Mouse (Mus musculus): ENCODE measurements at regions not wholly inside any gene's neighbourhood (a gene's known extent, or its start where the extent isn't known, plus 50 kb on each side); places are given as distances from the start of the nearest gene placed in this dataset.

DNA sequence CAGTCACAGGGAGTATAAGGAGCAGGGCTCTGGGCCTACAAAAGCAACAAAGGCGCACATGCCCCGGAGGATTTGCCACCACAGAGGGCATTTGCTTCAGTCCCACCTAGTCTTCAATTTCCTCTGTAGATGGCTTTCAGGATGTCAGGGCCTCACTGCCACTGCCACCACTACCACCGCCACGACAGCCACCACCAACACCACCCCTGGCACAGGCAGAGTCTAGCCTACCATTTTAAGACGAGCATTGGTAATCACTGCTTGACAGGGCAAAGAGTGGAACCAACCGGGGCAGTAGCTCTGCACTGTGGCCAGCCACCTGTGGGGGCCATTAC, 132.3 kb upstream of the Zfp703 start:
- H3K9me3 ChIP-seq (replicated peaks; ENCODE audit: control insufficient read depth, low read length): no peaks in the 10 kb centered on the region
- H3K27me3 ChIP-seq (ENCODE audit: control insufficient read depth, insufficient read depth, low read length): peaks cover 2% of the 10 kb centered on the region; the same call in 1 of the 2 replicates
- H3K4me3 ChIP-seq (ENCODE audit: low read depth, low read length): no peak overlapping the region
- peaks cover 4% of the 10 kb centered on the region; the same call in 1 of the 2 replicates for H3K4me1 ChIP-seq (ENCODE audit: control insufficient read depth, insufficient read depth, low read length)
- no peak overlapping the region for H3K4me2 ChIP-seq
- WGBS (ENCODE audit: insufficient replicate concordance): 81% methylated on average over 6 of the region's 6 CpGs
- no peak overlapping the region for H3K27ac ChIP-seq (ENCODE audit: low read depth, low read length)
- ATAC-seq (replicated peaks; ENCODE audit: insufficient number of reproducible peaks, low FRiP score, low TSS enrichment): no peak
- no peaks in the 10 kb centered on the region for H3K36me3 ChIP-seq (ENCODE audit: control insufficient read depth, insufficient read depth, low read length)
- no peak overlapping the region for H3K9ac ChIP-seq (ENCODE audit: low read depth, low read length)

DNA sequence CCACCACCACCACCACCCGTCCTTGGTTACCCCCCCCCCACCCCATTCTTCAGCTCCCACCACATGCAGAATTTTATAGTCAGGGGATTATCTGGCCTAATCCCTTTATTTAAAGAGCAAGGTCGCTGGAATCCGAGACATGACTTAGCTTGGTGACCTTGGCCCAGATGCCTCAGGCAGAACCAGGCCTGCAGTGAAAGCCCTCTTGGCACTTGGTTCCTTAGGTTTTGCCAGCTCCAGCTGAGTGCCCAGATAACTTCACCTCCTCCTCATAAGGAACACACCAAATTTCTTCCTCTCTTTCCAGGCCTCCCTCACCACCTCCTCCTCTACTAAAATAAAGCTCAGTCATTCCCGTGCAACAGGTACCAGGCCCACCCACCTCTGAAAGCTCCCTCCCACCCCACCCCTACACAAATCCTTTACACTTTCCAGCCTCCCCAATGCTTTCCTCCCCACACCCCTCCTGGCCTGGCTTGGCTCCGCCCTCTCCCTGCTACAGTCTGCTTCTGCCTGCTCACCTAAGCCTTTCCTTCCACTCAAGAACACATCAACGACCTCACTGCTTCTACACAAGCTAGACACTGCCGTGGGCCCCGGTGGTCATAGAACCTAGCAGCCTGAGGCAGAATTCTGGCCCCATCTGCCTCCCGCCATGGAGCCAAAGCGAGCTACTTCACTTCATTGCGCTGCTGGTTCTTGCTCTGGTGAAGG, 131.5 kb upstream of the Zfp703 start:
- H3K4me3 ChIP-seq (ENCODE audit: low read depth, low read length): no peak overlapping the region
- H3K9ac ChIP-seq (ENCODE audit: low read depth, low read length): no peak overlapping the region
- no peak for ATAC-seq (replicated peaks; ENCODE audit: insufficient number of reproducible peaks, low FRiP score, low TSS enrichment)
- H3K27ac ChIP-seq (ENCODE audit: low read depth, low read length): no peak overlapping the region
- H3K9me3 ChIP-seq (replicated peaks; ENCODE audit: control insufficient read depth, low read length): no peaks in the 10 kb centered on the region
- H3K27me3 ChIP-seq (ENCODE audit: control insufficient read depth, insufficient read depth, low read length): peaks cover 2% of the 10 kb centered on the region
- 65% methylated on average over 11 of the region's 11 CpGs for WGBS (ENCODE audit: insufficient replicate concordance)
- H3K4me2 ChIP-seq: no peak overlapping the region
- peaks cover 4% of the 10 kb centered on the region; the same call in 1 of the 2 replicates for H3K4me1 ChIP-seq (ENCODE audit: control insufficient read depth, insufficient read depth, low read length)
- H3K36me3 ChIP-seq (ENCODE audit: control insufficient read depth, insufficient read depth, low read length): no peaks in the 10 kb centered on the region

DNA sequence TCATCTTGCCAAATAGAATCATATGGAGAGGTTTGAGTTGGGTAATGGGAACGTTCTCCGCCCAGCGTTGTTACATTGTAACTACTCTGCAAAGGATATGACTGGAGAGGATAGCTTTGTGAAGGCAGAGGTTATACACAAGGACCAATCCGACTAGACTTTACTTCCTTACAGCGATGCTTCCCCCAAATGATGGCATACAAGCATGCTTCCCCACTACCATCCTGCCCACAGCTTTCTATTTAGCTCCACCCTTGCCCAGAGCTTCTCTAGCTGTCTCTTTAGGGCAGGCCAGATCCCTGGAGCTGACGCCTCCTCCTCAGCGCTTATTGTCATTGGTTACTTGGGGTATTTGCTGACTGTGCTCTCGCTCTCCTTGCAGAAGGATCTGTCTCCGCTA, 130.1 kb upstream of the Zfp703 start:
- H3K9me3 ChIP-seq (replicated peaks; ENCODE audit: control insufficient read depth, low read length): no peaks in the 10 kb centered on the region
- ATAC-seq (replicated peaks; ENCODE audit: insufficient number of reproducible peaks, low FRiP score, low TSS enrichment): no peak
- H3K4me1 ChIP-seq (ENCODE audit: control insufficient read depth, insufficient read depth, low read length): peaks cover 4% of the 10 kb centered on the region; the same call in 1 of the 2 replicates
- H3K27ac ChIP-seq (ENCODE audit: low read depth, low read length): no peak overlapping the region
- WGBS (ENCODE audit: insufficient replicate concordance): 77% methylated on average over 9 of the region's 9 CpGs
- H3K9ac ChIP-seq (ENCODE audit: low read depth, low read length): no peak overlapping the region
- H3K4me2 ChIP-seq: no peak overlapping the region
- H3K27me3 ChIP-seq (ENCODE audit: control insufficient read depth, insufficient read depth, low read length): peaks cover 2% of the 10 kb centered on the region
- H3K4me3 ChIP-seq (ENCODE audit: low read depth, low read length): no peak overlapping the region
- H3K36me3 ChIP-seq (ENCODE audit: control insufficient read depth, insufficient read depth, low read length): no peaks in the 10 kb centered on the region

DNA sequence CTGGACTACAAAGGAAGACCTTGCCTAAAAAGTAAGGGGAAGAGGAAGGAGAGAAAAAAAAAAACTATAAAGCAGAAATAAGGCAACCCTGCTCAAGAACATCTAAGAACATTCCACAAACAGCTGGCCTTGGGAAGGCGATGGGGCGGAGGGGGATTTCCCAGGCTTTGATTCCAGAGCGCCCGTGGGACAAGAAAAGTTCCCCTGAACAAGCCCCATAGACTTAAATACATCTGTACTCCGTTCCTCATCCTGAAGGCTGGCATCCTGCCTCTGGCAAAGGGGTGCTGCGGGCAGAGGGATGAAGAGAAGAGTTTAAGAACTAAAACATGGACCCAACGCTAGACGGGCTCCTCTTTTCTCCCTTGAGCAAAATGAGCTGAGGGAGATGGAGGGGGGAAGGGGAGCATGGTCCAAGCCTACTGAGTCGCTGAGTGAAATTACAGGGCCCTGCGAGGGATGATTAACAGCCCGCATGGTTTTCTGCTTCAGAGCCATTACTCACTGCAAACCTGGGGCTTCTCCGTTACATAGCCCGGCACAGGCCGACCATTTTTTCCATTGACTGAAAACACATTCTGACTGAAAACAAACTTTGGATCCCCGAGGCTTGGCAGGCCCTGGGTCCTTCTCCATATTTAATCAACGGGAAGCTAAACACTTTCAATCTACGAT, 128.9 kb upstream of the Zfp703 start:
- Histone ChIP-seq H3K4me2 (no peak overlapping the region), H3K27ac (ENCODE audit: low read depth, low read length) (no peak overlapping the region), H3K4me3 (ENCODE audit: low read depth, low read length) (no peak overlapping the region), H3K27me3 (ENCODE audit: control insufficient read depth, insufficient read depth, low read length) (peaks cover 2% of the 10 kb centered on the region), H3K9me3 (replicated peaks; ENCODE audit: control insufficient read depth, low read length) (no peaks in the 10 kb centered on the region), H3K9ac (ENCODE audit: low read depth, low read length) (no peak overlapping the region), H3K4me1 (ENCODE audit: control insufficient read depth, insufficient read depth, low read length) (peaks cover 4% of the 10 kb centered on the region; the same call in 1 of the 2 replicates), H3K36me3 (ENCODE audit: control insufficient read depth, insufficient read depth, low read length) (no peaks in the 10 kb centered on the region)
- ATAC-seq (replicated peaks; ENCODE audit: insufficient number of reproducible peaks, low FRiP score, low TSS enrichment): no peak
- WGBS (ENCODE audit: insufficient replicate concordance): 67% methylated on average over 17 of the region's 17 CpGs

DNA sequence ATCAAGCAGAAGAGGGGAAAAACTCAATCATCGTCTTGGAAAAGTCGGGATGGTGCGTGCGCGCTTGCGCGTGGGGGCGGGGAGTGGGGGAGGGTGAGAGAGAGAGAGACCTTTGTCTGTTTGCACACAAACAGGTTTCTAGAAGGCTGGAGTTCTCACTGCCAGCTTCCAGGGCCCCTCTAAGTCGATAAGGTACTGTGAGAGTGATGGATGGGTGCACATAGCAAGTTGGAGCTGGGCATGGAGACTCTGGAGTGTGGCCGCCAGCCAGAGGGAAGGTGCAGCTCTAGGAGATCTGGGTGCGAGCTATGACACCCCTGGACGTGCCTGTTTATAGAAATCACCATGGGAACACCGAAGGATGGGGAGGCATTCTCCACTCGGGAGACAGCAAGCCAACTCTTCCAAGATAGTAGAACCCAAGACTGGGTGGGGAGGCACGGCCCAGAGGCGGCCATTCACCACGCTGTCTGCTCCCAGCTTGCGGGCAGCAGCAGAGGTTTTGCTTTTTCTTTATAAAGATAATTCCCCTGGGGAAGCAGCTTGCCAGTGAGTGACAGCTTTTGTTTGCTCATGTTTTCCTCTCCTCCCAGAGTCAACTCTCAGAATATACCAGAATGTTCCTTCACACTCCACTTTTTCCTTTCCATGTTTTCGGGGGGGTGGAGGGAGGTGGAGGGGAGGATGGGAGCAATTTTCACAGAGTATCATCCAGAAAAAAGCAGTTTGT, 128.0 kb upstream of the Zfp703 start:
- H3K4me2 ChIP-seq: no peak overlapping the region
- H3K36me3 ChIP-seq (ENCODE audit: control insufficient read depth, insufficient read depth, low read length): no peaks in the 10 kb centered on the region
- 69% methylated on average over 19 of the region's 19 CpGs for WGBS (ENCODE audit: insufficient replicate concordance)
- ATAC-seq (replicated peaks; ENCODE audit: insufficient number of reproducible peaks, low FRiP score, low TSS enrichment): no peak
- peaks cover 4% of the 10 kb centered on the region; the same call in 1 of the 2 replicates for H3K4me1 ChIP-seq (ENCODE audit: control insufficient read depth, insufficient read depth, low read length)
- no peak overlapping the region for H3K27ac ChIP-seq (ENCODE audit: low read depth, low read length)
- H3K27me3 ChIP-seq (ENCODE audit: control insufficient read depth, insufficient read depth, low read length): peaks cover 2% of the 10 kb centered on the region
- H3K4me3 ChIP-seq (ENCODE audit: low read depth, low read length): no peak overlapping the region
- H3K9ac ChIP-seq (ENCODE audit: low read depth, low read length): no peak overlapping the region
- H3K9me3 ChIP-seq (replicated peaks; ENCODE audit: control insufficient read depth, low read length): no peaks in the 10 kb centered on the region

DNA sequence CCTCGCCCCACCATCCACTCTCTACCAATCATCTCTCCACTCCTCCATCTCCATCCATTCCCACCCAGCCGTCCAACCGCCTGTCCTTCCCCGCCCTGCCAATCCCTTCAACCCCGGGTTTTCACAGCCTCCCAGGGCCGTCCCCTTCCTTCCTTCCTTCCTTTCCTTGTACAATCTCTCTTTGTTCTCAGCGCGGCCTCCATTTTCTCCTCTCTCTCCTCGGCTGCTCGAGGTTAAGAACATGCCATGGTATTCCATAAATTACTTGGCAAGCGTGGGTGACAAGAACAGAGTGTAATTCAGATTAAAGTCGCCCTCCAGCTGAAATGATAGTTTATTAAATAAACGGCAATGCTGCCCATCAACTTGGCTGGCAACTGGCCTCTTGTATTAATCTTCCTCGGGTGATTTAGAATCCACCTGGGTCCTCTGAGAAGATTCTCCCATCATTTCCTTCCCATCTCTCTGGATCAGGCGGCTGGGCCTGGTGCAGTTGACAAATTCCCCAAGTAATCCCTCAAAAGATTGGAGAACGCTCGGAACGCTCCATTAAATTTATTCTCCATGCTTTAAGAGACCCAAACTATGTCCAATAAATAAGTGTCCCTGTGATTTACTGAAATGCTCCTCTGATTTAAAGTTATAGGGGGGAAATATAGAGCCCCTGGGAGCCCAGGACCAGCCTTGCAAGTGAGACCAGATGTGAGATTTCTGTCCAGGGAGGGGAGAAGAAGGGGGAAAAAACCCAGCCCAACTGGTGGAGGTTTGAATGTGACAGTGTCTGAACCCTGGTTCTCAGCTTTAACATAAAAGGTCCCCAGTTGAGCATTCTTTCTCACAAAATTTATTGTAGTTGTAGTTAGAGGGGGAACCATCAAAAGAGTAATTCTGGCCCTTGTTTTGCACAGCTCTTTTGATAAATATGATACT, 125.0 kb upstream of the Zfp703 start:
- Histone ChIP-seq H3K4me2 (no peak overlapping the region), H3K9ac (ENCODE audit: low read depth, low read length) (no peak overlapping the region), H3K27ac (ENCODE audit: low read depth, low read length) (no peak overlapping the region), H3K9me3 (replicated peaks; ENCODE audit: control insufficient read depth, low read length) (no peaks in the 10 kb centered on the region), H3K4me1 (ENCODE audit: control insufficient read depth, insufficient read depth, low read length) (no peaks in the 10 kb centered on the region), H3K4me3 (ENCODE audit: low read depth, low read length) (no peak overlapping the region), H3K36me3 (ENCODE audit: control insufficient read depth, insufficient read depth, low read length) (no peaks in the 10 kb centered on the region), H3K27me3 (ENCODE audit: control insufficient read depth, insufficient read depth, low read length) (no peaks in the 10 kb centered on the region; the same call in 1 of the 2 replicates)
- no peak for ATAC-seq (replicated peaks; ENCODE audit: insufficient number of reproducible peaks, low FRiP score, low TSS enrichment)
- WGBS (ENCODE audit: insufficient replicate concordance): 73% methylated on average over 18 of the region's 18 CpGs

DNA sequence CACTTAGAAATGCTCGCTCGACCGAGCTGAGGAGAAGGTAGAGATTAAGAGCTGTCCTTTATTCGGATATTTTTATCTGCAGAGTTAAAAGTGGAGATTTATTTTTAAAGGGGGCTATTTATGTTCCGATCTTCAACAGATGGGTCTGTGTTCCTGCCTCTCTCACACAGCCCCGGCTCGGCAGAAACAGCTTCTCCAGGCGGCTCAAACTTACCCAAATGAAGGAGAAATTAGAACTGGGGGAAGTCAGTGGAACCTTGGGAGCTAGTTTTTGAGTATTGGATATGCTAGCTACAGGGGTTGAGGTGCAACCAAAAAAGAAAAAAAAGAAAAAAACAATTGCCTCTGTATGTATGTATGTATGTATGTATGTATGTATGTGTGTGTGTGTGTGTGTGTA, 124.2 kb upstream of the Zfp703 start:
- H3K27ac ChIP-seq (ENCODE audit: low read depth, low read length): no peak overlapping the region
- ATAC-seq (replicated peaks; ENCODE audit: insufficient number of reproducible peaks, low FRiP score, low TSS enrichment): no peak
- H3K27me3 ChIP-seq (ENCODE audit: control insufficient read depth, insufficient read depth, low read length): no peaks in the 10 kb centered on the region; the same call in 1 of the 2 replicates
- WGBS (ENCODE audit: insufficient replicate concordance): 38% methylated on average over 8 of the region's 8 CpGs
- H3K4me1 ChIP-seq (ENCODE audit: control insufficient read depth, insufficient read depth, low read length): no peaks in the 10 kb centered on the region
- no peak overlapping the region for H3K4me3 ChIP-seq (ENCODE audit: low read depth, low read length)
- H3K9ac ChIP-seq (ENCODE audit: low read depth, low read length): no peak overlapping the region
- no peaks in the 10 kb centered on the region for H3K36me3 ChIP-seq (ENCODE audit: control insufficient read depth, insufficient read depth, low read length)
- H3K9me3 ChIP-seq (replicated peaks; ENCODE audit: control insufficient read depth, low read length): no peaks in the 10 kb centered on the region
- peak overlapping the region; percentile 29 for H3K4me2 ChIP-seq
